Mouse (Mus musculus) heart, embryonic 16.5 days (tissue): Measurements from ENCODE around the gene Dusp3. TPM values are rescaled to one million over a fixed set of nuclear protein-coding genes. Genes with fewer than 3 reads are reported as not detected.

Source experiments
- ATAC-seq: fragments of 200-750 bp; cut with Nextera tagmentation; replicated peaks from 2 replicates; pipeline ENCODE4 v1.8.0; 2017; ENCODE audit warnings: moderate number of reproducible peaks; ENCODE audit not compliant: insufficient read depth, low FRiP score; ENCODE audit errors: extremely low read depth
- H3K27ac ChIP-seq: fragments of 300-500 bp; sonication (generic); 2 replicates; pipeline ENCODE4 v1.5.1; 2014; ENCODE audit warnings: mild to moderate bottlenecking, low read length, control low read depth, moderate library complexity
- H3K27me3 ChIP-seq: fragments of 300-500 bp; sonication (generic); 2 replicates; pipeline ENCODE4 v1.6.1; 2014; ENCODE audit warnings: low read length, mixed read lengths; ENCODE audit not compliant: control insufficient read depth, insufficient read depth
- H3K36me3 ChIP-seq: fragments of 300-500 bp; sonication (generic); 2 replicates; pipeline ENCODE4 v1.6.1; 2014; ENCODE audit not compliant: control insufficient read depth, insufficient read depth
- H3K4me1 ChIP-seq: fragments of 300-500 bp; sonication (generic); 2 replicates; pipeline ENCODE4 v1.6.1; 2014; ENCODE audit warnings: low read length, mixed read lengths; ENCODE audit not compliant: control insufficient read depth, insufficient read depth
- H3K4me2 ChIP-seq: fragments of 300-500 bp; sonication (generic); 2 replicates; pipeline ENCODE4 v1.6.1; 2014; ENCODE audit warnings: low read depth, mild to moderate bottlenecking, control low read depth, low read length
- H3K4me3 ChIP-seq: fragments of 300-500 bp; sonication (generic); 2 replicates; pipeline ENCODE4 v1.5.1; 2014; ENCODE audit warnings: mild to moderate bottlenecking, control low read depth, low read length
- H3K9ac ChIP-seq: fragments of 300-500 bp; sonication (generic); 2 replicates; pipeline ENCODE4 v1.6.1; 2014; ENCODE audit warnings: low read length, control low read depth
- H3K9me3 ChIP-seq: fragments of 300-500 bp; sonication (generic); replicated peaks from 2 replicates; pipeline ENCODE4 v1.6.1; 2016; ENCODE audit warnings: low read length; ENCODE audit not compliant: control insufficient read depth
- WGBS: fragments of 180-500 bp; shearing (Covaris S2); extraction: QIAGEN DNeasy Blood & Tissue Kit; methylation state at CpG from one replicate; pipeline ENCODE4 v1.1.7; 2014; 5-methylcytosine and 5-hydroxymethylcytosine counted together
- polyA plus RNA-seq: library from polyadenylated mRNA; unstranded; fragments of >200 nt; fragmentation: Nextera tagmentation; extraction: Ambion mirVana; gene quantifications from 2 replicates; pipeline ENCODE4 v1.2.1, GENCODE M21; 2015

Dusp3 gene
- polyA plus RNA-seq, 1 experiment from 2014 or later, result 57.3 TPM

- ATAC-seq, result no peak
- H3K4me1 ChIP-seq, result no peaks in the 10 kb centered on the region; the same call in 1 of the 2 replicates
- H3K36me3 ChIP-seq, result no peaks in the 10 kb centered on the region
- H3K9me3 ChIP-seq, result no peaks in the 10 kb centered on the region
- H3K4me3 ChIP-seq, result no peak overlapping the region
- 75% methylated on average over 9 of the region's 9 CpGs for WGBS
- H3K27me3 ChIP-seq, result no peaks in the 10 kb centered on the region
- H3K27ac ChIP-seq, result no peak overlapping the region
- no peak overlapping the region for H3K4me2 ChIP-seq
- H3K9ac ChIP-seq, result no peak overlapping the region
Observed at GRCm38 (mm10) chr11:102006271-102006670, 19.5 kb upstream of the Dusp3 start.

GRCm38 (mm10) chr11:102004251-102004650 is 17.4 kb upstream of the Dusp3 start:
- WGBS, result 87% methylated on average over 8 of the region's 8 CpGs

GRCm38 (mm10) chr11:101999466-101999865 is 12.7 kb upstream of the Dusp3 start:
- H3K4me1 ChIP-seq, result peaks cover 2% of the 10 kb centered on the region; the same call in 1 of the 2 replicates
- H3K27ac ChIP-seq, result no peak overlapping the region
- H3K9me3 ChIP-seq, result no peaks in the 10 kb centered on the region
- no peak overlapping the region for H3K9ac ChIP-seq
- no peak for ATAC-seq
- H3K36me3 ChIP-seq, result no peaks in the 10 kb centered on the region
- no peak overlapping the region for H3K4me3 ChIP-seq
- H3K27me3 ChIP-seq, result no peaks in the 10 kb centered on the region
- H3K4me2 ChIP-seq, result no peak overlapping the region
- 49% methylated on average over 4 of the region's 4 CpGs for WGBS

More at GRCm38 (mm10) chr11:102004251-102004650, 17.4 kb upstream of the Dusp3 start:
- ATAC-seq, result no peak
- H3K27ac ChIP-seq, result no peak overlapping the region
- H3K4me3 ChIP-seq, result no peak overlapping the region
- no peaks in the 10 kb centered on the region for H3K27me3 ChIP-seq
- no peak overlapping the region for H3K4me2 ChIP-seq
- H3K36me3 ChIP-seq, result no peaks in the 10 kb centered on the region
- H3K9ac ChIP-seq, result no peak overlapping the region
- H3K4me1 ChIP-seq, result no peaks in the 10 kb centered on the region; the same call in 1 of the 2 replicates
- no peaks in the 10 kb centered on the region for H3K9me3 ChIP-seq

- Histone ChIP-seq H3K4me1 (peaks cover 8% of the 10 kb centered on the region), H3K27ac (peak overlapping the region; percentile 27; the same call in 1 of the 2 replicates), H3K36me3 (no peaks in the 10 kb centered on the region), H3K4me3 (no peak overlapping the region), H3K27me3 (no peaks in the 10 kb centered on the region), H3K9ac (no peak overlapping the region), H3K4me2 (no peak overlapping the region), H3K9me3 (no peaks in the 10 kb centered on the region)
- ATAC-seq, result no peak
- WGBS, result 42% methylated on average over 5 of the region's 5 CpGs
Observed at GRCm38 (mm10) chr11:101998258-101998657, 11.4 kb upstream of the Dusp3 start.

GRCm38 (mm10) chr11:101995938-101996337 is 9.1 kb upstream of the Dusp3 start:
- Histone ChIP-seq H3K27me3 (no peaks in the 10 kb centered on the region), H3K9me3 (no peaks in the 10 kb centered on the region), H3K9ac (no peak overlapping the region), H3K27ac (no peak overlapping the region), H3K4me3 (no peak overlapping the region), H3K36me3 (no peaks in the 10 kb centered on the region), H3K4me2 (no peak overlapping the region), H3K4me1 (peaks cover 8% of the 10 kb centered on the region)
- no peak for ATAC-seq
- WGBS, result 84% methylated on average over 7 of the region's 7 CpGs

DNA sequence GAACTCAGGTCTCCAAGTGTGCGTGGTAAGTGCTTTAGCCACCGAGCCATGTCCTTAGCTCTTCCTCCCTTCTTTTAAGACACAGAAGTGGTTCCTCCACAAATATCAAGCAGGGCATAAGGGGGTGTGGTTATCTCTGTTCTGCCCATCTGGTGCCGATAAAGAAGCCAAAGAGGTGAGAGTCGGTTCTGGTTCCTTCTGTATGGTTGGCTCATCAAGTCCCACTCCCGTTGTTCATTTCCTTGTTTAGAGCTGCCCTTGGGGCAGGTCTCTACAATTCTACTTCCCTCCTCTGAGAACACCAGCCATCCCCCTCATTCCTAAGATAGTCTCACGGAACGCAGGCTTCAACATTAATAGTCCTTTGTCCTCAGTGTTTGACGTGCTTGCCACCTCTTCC is 7.3 kb upstream of the Dusp3 start:
- H3K36me3 ChIP-seq, result no peaks in the 10 kb centered on the region
- no peak overlapping the region for H3K4me2 ChIP-seq
- 36% methylated on average over 8 of the region's 8 CpGs for WGBS
- H3K27me3 ChIP-seq, result no peaks in the 10 kb centered on the region
- ATAC-seq, result peak; percentile 55; the same call in 1 of the 2 replicates
- no peaks in the 10 kb centered on the region for H3K9me3 ChIP-seq
- peak overlapping the region; percentile 67 for H3K27ac ChIP-seq
- H3K4me3 ChIP-seq, result no peak overlapping the region
- H3K4me1 ChIP-seq, result peaks cover 8% of the 10 kb centered on the region
- H3K9ac ChIP-seq, result no peak overlapping the region

- Histone ChIP-seq H3K27ac (no peak overlapping the region), H3K4me1 (peaks cover 6% of the 10 kb centered on the region), H3K9ac (no peak overlapping the region), H3K27me3 (no peaks in the 10 kb centered on the region), H3K36me3 (no peaks in the 10 kb centered on the region), H3K4me3 (no peak overlapping the region), H3K4me2 (no peak overlapping the region), H3K9me3 (no peaks in the 10 kb centered on the region)
- ATAC-seq, result no peak
- WGBS, result 84% methylated on average over 7 of the region's 7 CpGs
Observed at GRCm38 (mm10) chr11:101992411-101992810, 5.6 kb upstream of the Dusp3 start.

GRCm38 (mm10) chr11:101991813-101992212 is 5.0 kb upstream of the Dusp3 start:
- ATAC-seq, result no peak
- 70% methylated on average over 3 of the region's 3 CpGs for WGBS
- no peaks in the 10 kb centered on the region for H3K36me3 ChIP-seq
- H3K4me3 ChIP-seq, result no peak overlapping the region
- no peak overlapping the region for H3K4me2 ChIP-seq
- H3K27ac ChIP-seq, result no peak overlapping the region
- no peaks in the 10 kb centered on the region for H3K27me3 ChIP-seq
- H3K4me1 ChIP-seq, result peaks cover 6% of the 10 kb centered on the region
- H3K9ac ChIP-seq, result no peak overlapping the region
- H3K9me3 ChIP-seq, result no peaks in the 10 kb centered on the region

GRCm38 (mm10) chr11:101990244-101990643 is 3.4 kb upstream of the Dusp3 start:
- Histone ChIP-seq H3K9ac (no peak overlapping the region), H3K4me2 (no peak overlapping the region), H3K27ac (no peak overlapping the region), H3K9me3 (no peaks in the 10 kb centered on the region), H3K4me3 (no peak overlapping the region), H3K4me1 (peaks cover 11% of the 10 kb centered on the region), H3K27me3 (no peaks in the 10 kb centered on the region), H3K36me3 (no peaks in the 10 kb centered on the region)
- 84% methylated on average over 3 of the region's 3 CpGs for WGBS
- ATAC-seq, result no peak
